Mouse (Mus musculus) forebrain, embryonic 12.5 days (tissue): ENCODE measurements around the gene Chst10. TPM values are rescaled to one million over a fixed set of nuclear protein-coding genes. Genes with fewer than 3 reads are reported as not detected.

Experiments
- ATAC-seq: fragments of 200-750 bp; cut with Nextera tagmentation; 2 replicates; pipeline ENCODE4 v1.8.0; 2017; ENCODE audit warnings: moderate TSS enrichment; ENCODE audit not compliant: low FRiP score
- H3K27ac ChIP-seq: fragments of 300-500 bp; sonication (generic); 2 replicates; pipeline ENCODE4 v1.5.1; 2016; ENCODE audit warnings: mild to moderate bottlenecking
- H3K27me3 ChIP-seq: fragments of 300-500 bp; sonication (generic); 2 replicates; pipeline ENCODE4 v1.6.1; 2016; ENCODE audit warnings: mild to moderate bottlenecking
- H3K36me3 ChIP-seq: fragments of 300-500 bp; sonication (generic); replicated peaks from 2 replicates; pipeline ENCODE4 v1.6.1; 2016; ENCODE audit warnings: mild to moderate bottlenecking
- H3K4me1 ChIP-seq: fragments of 300-500 bp; sonication (generic); 2 replicates; pipeline ENCODE4 v1.6.1; 2016
- H3K4me2 ChIP-seq: fragments of 300-500 bp; sonication (generic); 2 replicates; pipeline ENCODE4 v1.6.1; 2016; ENCODE audit warnings: mild to moderate bottlenecking, moderate library complexity
- H3K4me3 ChIP-seq: fragments of 300-500 bp; sonication (generic); replicated peaks from 2 replicates; pipeline ENCODE4 v1.5.1; 2016; ENCODE audit warnings: mild to moderate bottlenecking
- H3K9ac ChIP-seq: fragments of 300-500 bp; sonication (generic); 2 replicates; pipeline ENCODE4 v1.6.1; 2016; ENCODE audit warnings: mild to moderate bottlenecking
- H3K9me3 ChIP-seq: fragments of 300-500 bp; sonication (generic); 2 replicates; pipeline ENCODE4 v1.6.1; 2016
- WGBS: fragments of 180-500 bp; shearing (Covaris S2); methylation state at CpG from one replicate; pipeline ENCODE4 v1.1.7; 2016; 5-methylcytosine and 5-hydroxymethylcytosine counted together
- polyA plus RNA-seq: library from polyadenylated mRNA; unstranded; fragments of >200 nt; fragmentation: Nextera tagmentation; extraction: Ambion mirVana; gene quantifications from 2 replicates; pipeline ENCODE4 v1.2.1, GENCODE M21; 2016

Gene Chst10
- polyA plus RNA-seq, 1 experiment from 2014 or later, result 27.8 TPM

DNA sequence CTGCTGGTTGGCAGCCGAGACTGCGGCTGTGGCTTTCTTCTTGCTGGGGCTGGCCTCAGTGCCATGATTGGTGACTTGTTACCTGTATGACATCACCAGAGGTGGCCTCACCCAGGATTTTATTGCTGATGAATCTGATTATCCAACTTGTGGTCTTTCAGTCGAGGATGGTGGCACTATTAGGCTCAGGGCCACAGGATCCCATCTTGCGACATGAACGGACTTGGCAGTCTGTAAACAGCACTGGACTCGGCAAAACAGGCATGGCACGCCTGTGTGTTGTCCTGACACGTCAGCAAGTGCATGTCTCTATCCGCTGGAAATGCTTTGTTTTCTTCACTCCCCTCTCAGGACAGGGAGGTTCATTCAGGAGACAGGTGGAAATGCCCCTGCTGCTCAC lies 33.6 kb downstream of the Chst10 start:
- no peaks in the 10 kb centered on the region for H3K27me3 ChIP-seq
- WGBS, result 88% methylated on average over 9 of the region's 9 CpGs
- no peak for ATAC-seq
- no peak overlapping the region for H3K9ac ChIP-seq
- no peak overlapping the region for H3K4me2 ChIP-seq
- peaks cover 5% of the 10 kb centered on the region; the same call in 1 of the 2 replicates for H3K4me1 ChIP-seq
- no peak overlapping the region for H3K27ac ChIP-seq
- no peak overlapping the region for H3K4me3 ChIP-seq
- H3K9me3 ChIP-seq, result no peaks in the 10 kb centered on the region
- H3K36me3 ChIP-seq, result peaks cover 46% of the 10 kb centered on the region

DNA sequence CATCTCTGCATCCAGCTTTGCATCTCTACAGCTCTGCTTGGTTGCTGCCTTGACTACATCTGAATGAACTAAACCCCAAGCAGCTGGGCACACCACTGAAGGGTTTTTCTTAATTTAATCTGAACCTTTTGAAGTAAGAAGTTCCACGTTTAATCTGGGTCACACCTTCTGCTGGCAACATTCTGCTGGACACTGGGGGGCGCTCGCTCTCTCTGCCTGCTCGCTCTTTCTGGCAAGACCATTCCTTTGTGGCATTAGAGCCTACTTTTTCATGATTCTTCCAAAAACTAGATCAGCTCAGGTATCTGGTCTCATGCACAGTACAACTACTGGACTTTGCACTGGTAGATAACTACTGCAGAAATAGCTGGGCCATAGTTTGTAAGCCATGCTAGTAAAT lies 35.7 kb downstream of the Chst10 start:
- H3K4me2 ChIP-seq, result no peak overlapping the region
- H3K27ac ChIP-seq, result no peak overlapping the region
- H3K4me3 ChIP-seq, result no peak overlapping the region
- no peak for ATAC-seq
- H3K9ac ChIP-seq, result no peak overlapping the region
- peaks cover 5% of the 10 kb centered on the region; the same call in 1 of the 2 replicates for H3K4me1 ChIP-seq
- peaks cover 34% of the 10 kb centered on the region for H3K36me3 ChIP-seq
- H3K9me3 ChIP-seq, result no peaks in the 10 kb centered on the region
- WGBS, result 13% methylated on average over 4 of the region's 4 CpGs
- no peaks in the 10 kb centered on the region for H3K27me3 ChIP-seq

DNA sequence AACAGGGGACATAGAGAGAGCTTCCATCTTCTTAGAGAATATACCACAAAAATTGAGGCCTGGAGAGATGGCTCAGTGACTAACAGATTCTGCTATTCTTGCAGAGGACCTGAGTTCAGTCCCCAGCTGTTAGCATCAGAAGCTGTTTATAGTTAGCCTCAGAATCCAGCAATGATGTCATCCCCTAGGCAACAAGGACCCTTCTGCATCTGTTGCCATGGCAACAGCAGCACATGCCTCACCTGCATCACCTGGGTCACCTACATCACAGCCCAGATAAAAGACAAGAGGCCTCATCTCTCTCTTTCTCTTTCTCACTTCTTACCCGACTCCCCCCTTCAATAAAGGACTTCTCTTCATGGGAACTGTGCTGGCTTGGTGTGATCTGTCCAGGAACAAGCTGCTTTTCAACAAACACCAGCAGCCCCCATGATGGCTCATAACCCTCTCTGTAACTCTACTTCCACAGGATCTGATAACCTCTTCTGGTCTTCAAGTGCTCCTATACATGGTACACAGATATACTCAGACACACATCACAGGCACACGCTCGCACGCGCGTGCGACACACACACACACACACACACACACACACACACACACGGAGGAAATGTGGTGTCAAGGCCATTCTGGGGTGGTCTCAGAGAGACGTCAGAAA lies 37.0 kb downstream of the Chst10 start:
- no peak overlapping the region for H3K4me2 ChIP-seq
- H3K9me3 ChIP-seq, result no peaks in the 10 kb centered on the region
- H3K27ac ChIP-seq, result no peak overlapping the region
- no peaks in the 10 kb centered on the region for H3K27me3 ChIP-seq
- H3K4me3 ChIP-seq, result no peak overlapping the region
- WGBS, result 89% methylated on average over 9 of the region's 9 CpGs
- H3K4me1 ChIP-seq, result peaks cover 5% of the 10 kb centered on the region; the same call in 1 of the 2 replicates
- ATAC-seq, result no peak
- H3K9ac ChIP-seq, result no peak overlapping the region
- peaks cover 25% of the 10 kb centered on the region for H3K36me3 ChIP-seq

DNA sequence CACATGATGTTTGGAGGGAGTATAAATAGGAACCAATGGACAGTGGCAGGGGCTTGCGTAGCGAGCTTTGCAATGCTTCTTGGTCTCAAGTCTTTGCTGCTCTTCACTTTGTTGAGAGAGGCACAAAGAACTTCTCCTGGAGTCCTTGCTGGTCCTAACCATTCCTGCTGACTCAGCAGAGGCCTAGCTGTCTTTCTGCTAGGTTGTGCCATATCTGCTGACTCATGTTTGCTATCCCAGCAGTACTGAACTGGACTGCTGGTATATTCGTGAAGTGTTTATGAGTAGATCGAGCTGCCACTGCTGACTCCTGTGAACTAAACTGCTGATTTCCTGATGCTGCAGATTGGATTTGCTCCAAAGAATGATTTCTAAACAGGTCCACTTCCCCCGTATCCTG lies 37.8 kb downstream of the Chst10 start:
- WGBS, result 90% methylated on average over 5 of the region's 5 CpGs
- H3K9me3 ChIP-seq, result no peaks in the 10 kb centered on the region
- H3K4me2 ChIP-seq, result no peak overlapping the region
- ATAC-seq, result no peak
- peaks cover 5% of the 10 kb centered on the region; the same call in 1 of the 2 replicates for H3K4me1 ChIP-seq
- no peak overlapping the region for H3K9ac ChIP-seq
- no peaks in the 10 kb centered on the region for H3K27me3 ChIP-seq
- peaks cover 17% of the 10 kb centered on the region for H3K36me3 ChIP-seq
- H3K4me3 ChIP-seq, result no peak overlapping the region
- 0 out of 2 replicates have a peak overlapping the region, but pooled peaks have one; percentile 19 for H3K27ac ChIP-seq

DNA sequence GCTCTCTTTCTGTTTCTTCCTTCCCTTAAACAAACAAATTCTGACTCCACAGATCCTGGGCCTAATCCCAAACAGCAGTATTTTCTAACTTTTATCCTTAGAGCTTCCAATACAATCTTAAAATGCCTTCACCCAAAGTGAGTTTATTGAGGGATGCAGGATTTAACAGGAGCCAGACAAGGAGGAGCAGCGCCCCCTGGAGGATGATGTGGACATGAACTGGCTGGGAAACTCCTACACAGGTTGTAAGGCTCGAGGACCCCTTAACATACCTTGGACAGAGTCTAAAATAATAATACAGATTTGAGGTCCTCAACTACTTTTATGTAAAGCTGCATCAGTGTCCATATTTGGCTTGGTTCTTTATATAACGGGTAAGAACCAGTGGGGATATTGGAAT lies 41.8 kb downstream of the Chst10 start:
- no peak overlapping the region for H3K27ac ChIP-seq
- H3K9ac ChIP-seq, result no peak overlapping the region
- no peak overlapping the region for H3K4me3 ChIP-seq
- H3K9me3 ChIP-seq, result no peaks in the 10 kb centered on the region
- H3K36me3 ChIP-seq, result no peaks in the 10 kb centered on the region
- 0 out of 2 replicates have a peak, but pooled peaks have one; percentile 41 for ATAC-seq
- H3K27me3 ChIP-seq, result no peaks in the 10 kb centered on the region
- no peak overlapping the region for H3K4me2 ChIP-seq
- 13% methylated on average over 3 of the region's 3 CpGs for WGBS
- H3K4me1 ChIP-seq, result peaks cover 5% of the 10 kb centered on the region; the same call in 1 of the 2 replicates

DNA sequence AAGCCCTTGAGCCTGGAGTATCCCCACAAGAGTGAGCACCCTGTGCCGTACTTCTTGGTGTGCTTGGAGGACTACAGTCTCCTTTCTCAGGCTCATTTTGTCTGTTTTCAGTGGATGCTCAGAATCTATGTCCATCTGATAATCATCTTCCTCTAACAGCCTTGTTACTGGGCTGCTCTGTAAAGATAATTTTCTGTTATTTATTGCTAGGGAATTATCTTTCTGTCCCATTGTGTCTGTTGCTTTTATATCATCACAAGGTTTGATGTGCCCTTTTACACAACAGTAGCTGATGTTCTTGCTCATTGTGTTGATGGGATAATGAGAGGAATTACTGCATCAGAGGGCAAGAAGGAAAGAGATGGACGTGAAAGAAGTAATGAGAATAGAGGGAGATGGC lies 45.7 kb downstream of the Chst10 start:
- no peaks in the 10 kb centered on the region for H3K36me3 ChIP-seq
- H3K9me3 ChIP-seq, result no peaks in the 10 kb centered on the region
- ATAC-seq, result no peak
- H3K27ac ChIP-seq, result no peak overlapping the region
- H3K4me1 ChIP-seq, result peaks cover 22% of the 10 kb centered on the region
- no peak overlapping the region for H3K4me3 ChIP-seq
- H3K9ac ChIP-seq, result no peak overlapping the region
- WGBS, result 46% methylated on average over 2 of the region's 2 CpGs
- no peak overlapping the region for H3K4me2 ChIP-seq
- H3K27me3 ChIP-seq, result no peaks in the 10 kb centered on the region

DNA sequence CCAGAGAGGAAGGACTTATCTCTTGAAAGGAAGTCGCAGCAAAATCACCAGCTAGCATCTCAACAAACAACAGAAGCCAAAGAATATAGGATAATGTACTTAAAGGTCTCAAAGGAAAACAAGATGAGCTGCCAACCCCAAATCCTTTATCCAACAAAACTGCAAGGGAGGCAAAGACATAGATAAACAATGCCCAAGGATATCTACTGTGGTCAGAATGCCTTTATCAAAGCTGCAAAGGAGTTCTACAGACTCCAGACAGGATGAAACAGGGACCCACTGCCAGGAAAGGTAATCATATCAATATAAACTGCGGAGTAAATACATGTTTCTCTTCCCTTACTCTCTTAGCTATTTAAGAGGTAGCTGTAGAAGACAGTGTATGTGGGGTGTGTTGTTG lies 47.3 kb downstream of the Chst10 start:
- Histone ChIP-seq H3K36me3 (no peaks in the 10 kb centered on the region), H3K4me1 (peaks cover 26% of the 10 kb centered on the region), H3K9me3 (no peaks in the 10 kb centered on the region), H3K9ac (no peak overlapping the region), H3K4me2 (no peak overlapping the region), H3K4me3 (no peak overlapping the region), H3K27me3 (peaks cover 7% of the 10 kb centered on the region; the same call in 1 of the 2 replicates), H3K27ac (no peak overlapping the region)
- ATAC-seq, result no peak
- WGBS, result 84% methylated on average over 2 of the region's 2 CpGs

DNA sequence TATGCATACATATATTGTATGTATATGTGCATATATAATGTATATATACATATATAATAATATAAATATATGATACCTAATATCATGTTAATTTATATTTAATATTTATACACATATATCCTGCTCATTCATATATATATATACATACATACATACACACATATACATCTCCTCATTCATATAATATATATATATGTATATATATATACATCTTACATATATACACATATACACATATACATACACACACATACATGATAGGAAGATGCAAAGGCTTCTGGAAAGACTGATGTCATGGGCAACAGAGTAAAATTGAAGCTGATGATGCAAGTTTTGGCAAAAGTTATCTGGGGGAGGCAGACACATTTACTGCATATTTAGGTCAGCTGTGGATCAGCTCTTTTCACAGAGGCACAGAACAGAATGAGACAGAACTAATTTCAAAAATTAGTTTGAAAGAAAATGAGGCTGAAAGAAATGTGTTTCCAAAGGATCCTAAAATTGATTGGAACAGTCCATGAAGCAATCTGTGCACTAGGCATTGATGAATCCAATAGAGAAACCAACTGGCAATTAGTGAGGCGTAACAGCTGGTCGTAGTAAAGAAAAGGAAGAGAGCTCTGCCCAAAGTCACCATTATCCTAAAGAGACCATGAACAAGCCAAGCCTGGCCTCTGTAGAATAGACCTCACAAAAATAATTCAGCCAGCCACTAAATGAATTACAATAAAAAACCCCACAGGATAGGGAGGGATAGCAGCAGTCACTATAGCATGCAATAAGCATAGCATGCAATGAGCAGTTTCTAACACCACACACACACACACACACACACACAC lies 49.3 kb downstream of the Chst10 start:
- no peaks in the 10 kb centered on the region for H3K9me3 ChIP-seq
- peaks cover 26% of the 10 kb centered on the region for H3K4me1 ChIP-seq
- no peak overlapping the region for H3K4me3 ChIP-seq
- no peak overlapping the region for H3K9ac ChIP-seq
- no peak overlapping the region for H3K27ac ChIP-seq
- peak; percentile 36 for ATAC-seq
- peak overlapping the region; percentile 41 for H3K4me2 ChIP-seq
- no peaks in the 10 kb centered on the region for H3K36me3 ChIP-seq
- peaks cover 7% of the 10 kb centered on the region; the same call in 1 of the 2 replicates for H3K27me3 ChIP-seq
- 25% methylated on average over 2 of the region's 2 CpGs for WGBS

DNA sequence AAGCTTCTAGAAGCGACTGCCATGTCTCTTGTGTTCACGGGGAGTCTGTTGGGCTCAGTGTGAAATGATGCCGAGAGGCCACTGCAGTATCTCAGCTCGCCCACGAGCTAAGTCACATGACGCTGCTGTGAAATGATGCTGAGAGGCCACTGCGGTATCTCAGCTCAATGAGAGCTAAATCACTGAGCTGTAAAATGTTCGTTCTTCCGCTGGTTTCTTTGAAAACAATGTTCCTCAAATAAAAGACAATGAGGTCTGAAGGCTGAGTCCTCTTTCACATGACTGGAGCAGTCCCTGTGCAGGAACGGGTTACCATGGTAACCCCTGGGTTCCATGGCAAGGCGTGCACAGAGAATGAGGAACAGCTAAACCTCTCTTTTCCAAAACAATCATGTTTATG lies 50.0 kb downstream of the Chst10 start:
- H3K4me2 ChIP-seq, result peak overlapping the region; percentile 41
- peak overlapping the region; percentile 29; the same call in 1 of the 2 replicates for H3K4me3 ChIP-seq
- WGBS, result 10% methylated on average over 11 of the region's 11 CpGs
- no peaks in the 10 kb centered on the region for H3K9me3 ChIP-seq
- ATAC-seq, result peak; percentile 92
- H3K36me3 ChIP-seq, result no peaks in the 10 kb centered on the region
- H3K27me3 ChIP-seq, result peaks cover 7% of the 10 kb centered on the region; the same call in 1 of the 2 replicates
- H3K27ac ChIP-seq, result peak overlapping the region; percentile 71
- no peak overlapping the region for H3K9ac ChIP-seq
- peaks cover 30% of the 10 kb centered on the region for H3K4me1 ChIP-seq

DNA sequence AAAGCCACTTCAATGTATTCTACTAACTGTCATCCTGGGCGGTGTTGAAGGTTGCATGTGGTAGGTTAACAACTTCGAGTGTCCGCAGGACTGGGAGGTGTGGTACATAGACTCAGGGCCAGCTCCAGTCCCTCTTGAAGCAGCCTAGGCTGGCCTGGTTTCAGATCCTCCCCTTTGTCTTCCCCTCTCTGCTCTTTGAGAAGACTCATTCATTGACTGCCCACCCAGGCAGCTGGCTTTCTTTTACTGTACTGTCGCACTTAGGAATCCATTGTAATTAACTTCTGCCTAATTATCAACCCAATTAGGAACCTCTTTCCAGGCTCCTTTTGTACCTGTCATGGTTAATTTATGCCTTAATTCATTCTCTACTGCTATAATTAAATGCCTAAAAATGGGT lies 54.7 kb downstream of the Chst10 start:
- Histone ChIP-seq H3K4me3 (no peak overlapping the region), H3K9me3 (no peaks in the 10 kb centered on the region), H3K4me2 (no peak overlapping the region), H3K27ac (no peak overlapping the region), H3K36me3 (no peaks in the 10 kb centered on the region), H3K9ac (no peak overlapping the region), H3K4me1 (peaks cover 20% of the 10 kb centered on the region), H3K27me3 (peaks cover 32% of the 10 kb centered on the region)
- 0 out of 2 replicates have a peak, but pooled peaks have one; percentile 41 for ATAC-seq
- 25% methylated on average over 4 of the region's 4 CpGs for WGBS

DNA sequence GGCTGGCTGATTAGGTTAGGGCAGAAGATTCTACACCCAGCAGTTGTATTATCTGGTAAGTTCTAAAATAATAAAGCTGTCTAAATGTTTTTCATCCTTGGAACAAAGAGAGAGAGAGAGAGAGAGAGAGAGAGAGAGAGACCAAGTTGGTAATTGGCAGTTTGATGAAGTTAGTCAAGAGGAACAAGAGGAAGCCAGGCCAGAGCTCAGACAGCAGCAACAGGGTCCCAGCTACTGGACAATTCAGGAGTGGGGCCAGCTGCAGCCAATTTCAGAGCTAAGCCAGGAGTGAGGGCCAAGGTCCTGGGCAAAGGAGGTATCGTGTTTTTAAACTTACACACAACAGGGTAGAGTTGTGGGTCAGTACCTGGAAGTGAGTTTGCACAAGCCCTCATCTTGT lies 55.1 kb downstream of the Chst10 start:
- Histone ChIP-seq H3K27ac (no peak overlapping the region), H3K36me3 (no peaks in the 10 kb centered on the region), H3K9me3 (no peaks in the 10 kb centered on the region), H3K4me1 (peaks cover 16% of the 10 kb centered on the region), H3K4me3 (no peak overlapping the region), H3K9ac (no peak overlapping the region), H3K4me2 (no peak overlapping the region), H3K27me3 (peaks cover 36% of the 10 kb centered on the region)
- WGBS, result 76% methylated on average over 1 of the region's 1 CpGs
- ATAC-seq, result no peak

DNA sequence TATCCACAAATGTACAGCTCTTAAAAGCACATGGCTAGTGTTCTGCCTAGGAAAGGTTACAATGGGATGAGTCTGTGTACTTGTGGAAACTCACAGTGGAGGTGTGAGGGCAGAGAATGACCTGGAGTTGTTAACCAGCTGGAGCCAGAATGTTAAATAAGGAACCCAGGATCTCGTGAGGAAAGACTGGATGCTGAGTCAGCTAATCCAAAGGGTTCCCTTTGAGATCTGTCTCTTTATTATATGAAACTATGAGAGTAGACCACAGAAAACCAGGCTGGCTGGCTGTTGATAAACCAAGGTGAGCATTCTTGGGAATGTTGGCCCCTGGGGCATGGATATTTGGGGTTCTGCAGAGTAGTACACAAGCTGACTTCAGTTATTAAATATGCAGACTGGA lies 58.0 kb downstream of the Chst10 start:
- no peak overlapping the region for H3K4me2 ChIP-seq
- H3K9ac ChIP-seq, result no peak overlapping the region
- peaks cover 52% of the 10 kb centered on the region for H3K27me3 ChIP-seq
- no peaks in the 10 kb centered on the region for H3K9me3 ChIP-seq
- no peaks in the 10 kb centered on the region for H3K36me3 ChIP-seq
- no peak overlapping the region for H3K27ac ChIP-seq
- ATAC-seq, result no peak
- H3K4me3 ChIP-seq, result no peak overlapping the region
- peaks cover 20% of the 10 kb centered on the region for H3K4me1 ChIP-seq
- WGBS, result 54% methylated on average over 1 of the region's 1 CpGs
